Mouse (Mus musculus) forebrain, embryonic 11.5 days (tissue): ENCODE results near the gene Cenpm. TPM values are rescaled to one million over a fixed set of nuclear protein-coding genes. Genes with fewer than 3 reads are reported as not detected.
A peak's percentile ranks its signal among the peaks of the same experiment; 100 is the strongest.

ENCODE experiments used
- microRNA counts: library from miRNA; unstranded; fragments of <30 nt; microRNA quantifications from one replicate; lab custom pipeline; 2015
- microRNA-seq: library from miRNA; unstranded; fragments of <30 nt; microRNA quantifications from one replicate; pipeline ENCODE4, GENCODE M21; 2016; ENCODE audit not compliant: insufficient number of aligned reads
- polyA plus RNA-seq: library from polyadenylated mRNA; unstranded; fragments of >200 nt; fragmentation: Nextera tagmentation; extraction: Ambion mirVana; gene quantifications from 2 replicates; pipeline ENCODE4 v1.2.1, GENCODE M21; 2014

The Cenpm gene
- polyA plus RNA-seq, 1 experiment from 2014 or later = 91.6 TPM

MicroRNAs encoded within 50 kb of the gene (microRNA counts, 519-probe panel; counts per million panel counts)
- microRNA mmu-miR-33 (lab: Ali Mortazavi, UCI) = 3,930 counts per million, percentile 27 among the panel's probes with 10 or more counts

Small RNAs within 50 kb of the gene (microRNA-seq; reads per million reads assigned to microRNA genes)
- gene Mir33 = 245 reads per million, percentile 48 among the genes with 10 or more reads in this experiment

Other genes with a start within 250 kb of the Cenpm start
- 40.3 and 45.1 TPM in 2 replicates for gene Desi1, start 210.9 kb downstream of the Cenpm start, polyA plus RNA-seq
- 289 and 308 TPM in 2 replicates for gene Snu13, start 197.2 kb downstream of the Cenpm start, polyA plus RNA-seq
- gene 4930407I10Rik, start 185.6 kb downstream of the Cenpm start, polyA plus RNA-seq = not detected in 2 replicates
- gene Mei1, start 174.8 kb downstream of the Cenpm start, polyA plus RNA-seq = not detected in 2 replicates
- 23.6 and 25.5 TPM in 2 replicates for gene Ccdc134, start 116.8 kb downstream of the Cenpm start, polyA plus RNA-seq
- 209 and 216 TPM in 2 replicates for gene Srebf2, start 97.6 kb downstream of the Cenpm start, polyA plus RNA-seq
- 0.87 and 1.2 TPM in 2 replicates for gene Shisa8, start 31.9 kb downstream of the Cenpm start, polyA plus RNA-seq
- 0.35 and 0.64 TPM in 2 replicates for gene Tnfrsf13c, start 20.4 kb downstream of the Cenpm start, polyA plus RNA-seq
- 2.2 and 2.4 TPM in 2 replicates for gene 1500009C09Rik, start 7.6 kb upstream of the Cenpm start, polyA plus RNA-seq
- 157 and 162 TPM in 2 replicates for gene Sept3, start 30.1 kb upstream of the Cenpm start, polyA plus RNA-seq
- gene Wbp2nl, start 54.2 kb upstream of the Cenpm start, polyA plus RNA-seq = 0.19 TPM in 1 of 2 replicates, not detected in the other
- gene Naga, start 94.2 kb upstream of the Cenpm start, polyA plus RNA-seq = 23.5 and 24.9 TPM in 2 replicates
- 5.0 and 5.4 TPM in 2 replicates for gene Pheta2, start 94.2 kb upstream of the Cenpm start, polyA plus RNA-seq
- gene Smdt1, start 94.2 kb upstream of the Cenpm start, polyA plus RNA-seq = 236 and 244 TPM in 2 replicates
- gene Ndufa6, start 109.6 kb upstream of the Cenpm start, polyA plus RNA-seq = 251 and 275 TPM in 2 replicates
- gene Cyp2d22, start 135.5 kb upstream of the Cenpm start, polyA plus RNA-seq = 2.5 and 3.6 TPM in 2 replicates
- not detected in 2 replicates for gene Cyp2d11, start 149.3 kb upstream of the Cenpm start, polyA plus RNA-seq
- gene Cyp2d10, start 162.4 kb upstream of the Cenpm start, polyA plus RNA-seq = not detected in 2 replicates
- not detected in 2 replicates for gene Cyp2d9, start 188.7 kb upstream of the Cenpm start, polyA plus RNA-seq